Mouse (Mus musculus) liver, embryonic 14.5 days (tissue): ENCODE results near the gene Utp15.

ENCODE experiments used
- CTCF ChIP-seq: IDR thresholded peaks from 2 replicates; pipeline ENCODE4 v1.5.1; 2016; ENCODE audit warnings: antibody characterized with exemption, low read depth, control low read depth
- EP300 ChIP-seq: IDR thresholded peaks from 2 replicates; pipeline ENCODE4 v1.6.1; 2016; ENCODE audit warnings: antibody characterized with exemption, low read depth

DNA sequence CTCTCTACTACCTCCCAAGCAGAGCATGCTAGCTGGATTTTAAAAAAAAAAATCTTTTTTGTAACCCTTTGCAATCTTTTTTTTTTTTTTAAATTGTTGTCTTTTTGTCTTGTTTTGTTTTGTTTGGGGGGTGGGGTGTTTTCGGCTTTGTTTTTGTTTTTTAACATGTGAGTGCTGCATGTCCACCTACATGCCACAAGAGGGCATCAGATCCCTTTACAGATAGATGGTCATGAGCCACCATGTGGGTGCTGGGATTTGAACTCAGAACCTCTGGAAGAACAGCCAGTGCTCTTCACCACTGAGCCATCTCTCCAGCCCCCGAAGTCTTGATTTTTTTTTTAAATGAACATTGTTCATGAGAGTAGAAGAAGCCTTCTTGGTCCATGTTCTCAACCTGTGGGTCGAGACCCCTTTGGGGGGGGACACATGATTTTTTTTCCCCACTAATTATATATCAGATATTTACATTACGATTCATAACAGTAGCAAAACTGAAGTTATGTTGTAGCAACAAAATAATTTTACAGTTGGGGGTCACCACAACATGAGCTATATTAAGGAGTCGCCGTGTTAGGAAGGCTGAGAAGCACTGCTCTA is 35.1 kb upstream of the Utp15 start:
- TF ChIP-seq CTCF (peak; percentile 49), EP300 (no peak)
